Mouse (Mus musculus) frontal cortex, adult (tissue): Measurements from ENCODE around the gene Lrrc32.

Source experiments
- ATAC-seq: cut with Nextera tagmentation; 2 replicates; pipeline ENCODE4 v1.9.2; 2017; ENCODE audit warnings: mild to moderate bottlenecking, moderate library complexity, mixed read lengths; ENCODE audit not compliant: low TSS enrichment

Lrrc32 gene

GRCm38 (mm10) chr7:98544556-98544955 lies 55.5 kb downstream of the Lrrc32 start:
- no peak for ATAC-seq

DNA sequence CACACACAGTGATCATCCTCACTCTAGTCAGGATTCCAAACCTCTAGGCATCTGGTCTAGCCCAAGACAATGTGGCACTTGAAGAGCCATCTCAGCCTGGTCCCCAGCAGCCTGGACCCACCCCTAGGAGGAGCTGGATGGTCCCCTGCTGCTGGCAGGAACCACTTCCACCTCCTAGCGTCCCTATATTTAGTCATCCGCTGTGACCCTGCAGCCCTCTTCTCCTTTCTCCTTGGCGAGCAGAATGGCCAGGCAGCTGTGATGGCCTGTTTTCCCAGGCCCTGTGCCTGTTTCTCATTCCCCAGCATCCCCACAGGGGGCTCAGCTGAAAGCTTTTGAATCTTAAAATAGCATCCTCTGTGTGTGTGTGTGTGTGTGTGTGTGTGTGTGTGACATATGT lies 59.8 kb downstream of the Lrrc32 start:
- ATAC-seq, result no peak

DNA sequence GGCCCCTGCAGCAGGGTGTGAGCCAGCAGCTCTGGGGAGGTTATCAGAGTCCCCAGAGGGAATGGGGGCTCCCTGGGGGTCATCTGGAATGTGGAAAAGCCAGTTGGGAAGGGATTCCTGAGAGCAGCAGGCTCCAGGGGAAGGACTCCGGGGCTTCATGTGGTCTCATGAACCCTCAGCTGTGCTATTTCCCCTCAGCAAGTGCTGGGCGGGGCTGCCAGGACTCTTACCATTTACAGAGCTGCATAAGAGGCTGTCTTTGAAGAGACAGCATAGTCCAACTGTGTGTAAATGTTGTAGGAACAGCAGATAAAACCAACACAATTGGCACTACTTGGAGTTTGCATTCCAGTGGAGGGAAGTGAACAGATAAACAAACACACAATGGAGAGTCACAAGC lies 61.5 kb downstream of the Lrrc32 start:
- ATAC-seq, result no peak

- no peak for ATAC-seq
Observed at GRCm38 (mm10) chr7:98551041-98551440, 62.0 kb downstream of the Lrrc32 start.
